Mouse (Mus musculus) forebrain, embryonic 15.5 days (tissue): ENCODE measurements at regions not wholly inside any gene's neighbourhood (a gene's known extent, or its start where the extent isn't known, plus 50 kb on each side); places are given as distances from the start of the nearest gene placed in this dataset.
A peak's percentile ranks its signal among the peaks of the same experiment; 100 is the strongest.
"Not testable (repeated sequence)": the region's sequence is repeated elsewhere in the genome, so short reads cannot be mapped to it uniquely, and the experiment has no call there.

Experiments used
- ATAC-seq: fragments of 200-750 bp; cut with Nextera tagmentation; replicated peaks from 2 replicates; pipeline ENCODE4 v1.8.0; 2017; ENCODE audit warnings: mild to moderate bottlenecking, moderate TSS enrichment, moderate library complexity
- H3K27ac ChIP-seq: fragments of 300-500 bp; sonication (generic); replicated peaks from 2 replicates; pipeline ENCODE4 v1.5.1; 2015; ENCODE audit warnings: mild to moderate bottlenecking, inconsistent platforms
- H3K27me3 ChIP-seq: fragments of 300-500 bp; sonication (generic); 2 replicates; pipeline ENCODE4 v1.6.1; 2015; ENCODE audit warnings: inconsistent platforms
- H3K36me3 ChIP-seq: fragments of 300-500 bp; sonication (generic); 2 replicates; pipeline ENCODE4 v1.6.1; 2015; ENCODE audit warnings: mild to moderate bottlenecking, inconsistent platforms
- H3K4me1 ChIP-seq: fragments of 300-500 bp; sonication (generic); 2 replicates; pipeline ENCODE4 v1.6.1; 2015; ENCODE audit warnings: inconsistent platforms
- H3K4me2 ChIP-seq: fragments of 300-500 bp; sonication (generic); replicated peaks from 2 replicates; pipeline ENCODE4 v1.6.1; 2015; ENCODE audit warnings: mild to moderate bottlenecking, inconsistent platforms
- H3K4me3 ChIP-seq: fragments of 300-500 bp; sonication (generic); 2 replicates; pipeline ENCODE4 v1.5.1; 2015; ENCODE audit warnings: mild to moderate bottlenecking, inconsistent platforms
- H3K9ac ChIP-seq: fragments of 300-500 bp; sonication (generic); replicated peaks from 2 replicates; pipeline ENCODE4 v1.6.1; 2015; ENCODE audit warnings: mild to moderate bottlenecking, inconsistent platforms
- H3K9me3 ChIP-seq: fragments of 300-500 bp; sonication (generic); 2 replicates; pipeline ENCODE4 v1.6.1; 2016; ENCODE audit warnings: inconsistent platforms
- WGBS: fragments of 180-500 bp; shearing (Covaris S2); methylation state at CpG from one replicate; pipeline ENCODE4 v1.1.7; 2015; ENCODE audit warnings: mixed read lengths; 5-methylcytosine and 5-hydroxymethylcytosine counted together

DNA sequence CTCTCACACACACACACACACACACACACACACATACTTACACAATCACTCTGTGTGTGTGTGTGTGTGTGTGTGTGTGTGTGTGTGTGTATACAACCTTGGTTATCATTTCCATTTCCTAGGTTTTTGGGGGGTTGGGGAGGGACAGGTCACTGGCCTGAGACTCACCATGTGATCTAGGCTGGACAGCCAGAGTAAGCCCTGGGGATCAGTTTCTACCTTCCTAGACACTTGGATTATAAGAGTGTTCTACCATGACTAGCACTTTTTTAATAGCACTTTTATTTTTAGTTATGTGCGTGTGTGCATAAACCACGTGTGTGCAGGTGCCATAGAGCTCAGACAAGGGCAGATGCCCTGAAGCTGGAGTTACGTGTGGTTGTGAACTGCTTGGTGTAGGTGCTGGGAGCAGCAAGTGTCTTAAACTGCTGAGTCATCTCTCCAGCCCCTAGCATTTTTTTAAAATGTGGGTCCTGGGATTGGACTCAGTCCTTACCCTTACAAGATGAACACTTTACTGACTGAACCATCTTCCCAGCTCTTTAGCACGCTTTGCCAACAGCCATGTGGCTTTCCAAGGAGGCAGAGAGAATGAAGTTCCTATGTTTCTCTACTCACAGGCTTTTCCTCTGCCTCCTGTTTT lies 105.1 kb upstream of the Syt13 start:
- Histone ChIP-seq H3K36me3 (no peaks in the 10 kb centered on the region), H3K9me3 (no peaks in the 10 kb centered on the region), H3K4me1 (peaks cover 47% of the 10 kb centered on the region), H3K4me2 (no peak overlapping the region), H3K27me3 (no peaks in the 10 kb centered on the region), H3K27ac (peak overlapping the region; percentile 34; the same call in 1 of the 2 replicates), H3K4me3 (no peak overlapping the region), H3K9ac (no peak overlapping the region)
- WGBS = 75% methylated on average over 4 of the region's 4 CpGs
- ATAC-seq = no peak

DNA sequence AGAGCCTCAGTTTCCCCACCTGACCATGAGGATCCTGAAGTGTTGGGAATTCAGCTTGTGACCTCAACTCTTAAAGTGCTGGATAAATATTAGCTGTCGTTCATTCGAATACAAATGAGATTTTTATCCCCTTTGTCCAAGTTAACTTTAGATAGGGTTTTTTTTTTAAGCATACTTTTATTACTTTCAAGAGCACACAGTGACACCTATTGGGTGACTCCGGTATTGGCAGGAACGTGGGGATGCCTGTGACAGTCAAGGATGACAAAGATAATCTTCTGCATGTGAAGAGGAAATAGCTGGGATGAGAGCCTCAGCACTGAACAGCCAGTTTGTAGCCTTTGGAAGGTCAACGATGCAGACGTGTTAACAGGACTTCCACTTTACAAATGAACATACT lies 103.9 kb upstream of the Syt13 start:
- 13% methylated on average over 6 of the region's 6 CpGs for WGBS
- peaks cover 38% of the 10 kb centered on the region for H3K4me1 ChIP-seq
- H3K4me2 ChIP-seq, ATAC-seq, H3K27me3 ChIP-seq, H3K4me3 ChIP-seq, H3K9me3 ChIP-seq, H3K9ac ChIP-seq, H3K36me3 ChIP-seq, H3K27ac ChIP-seq: not testable (repeated sequence)

DNA sequence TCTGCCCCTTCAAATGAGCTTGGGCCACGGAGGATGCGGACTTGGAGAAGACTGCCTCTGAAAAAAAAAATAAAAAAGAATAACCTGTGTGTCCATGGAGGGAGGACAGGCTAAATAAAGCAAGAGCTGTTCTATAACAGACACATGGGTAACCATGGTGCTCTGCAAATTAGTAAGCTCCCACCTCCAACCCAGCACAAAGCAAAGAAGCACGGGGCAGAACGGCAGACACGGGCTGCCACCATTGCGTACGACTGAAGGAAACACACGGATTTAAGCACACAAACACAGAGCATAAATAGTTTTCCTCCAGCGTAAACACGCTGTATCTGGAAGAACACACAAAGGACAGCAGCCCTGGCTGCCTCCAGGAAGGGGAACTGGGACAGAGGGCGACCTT lies 101.9 kb upstream of the Syt13 start:
- H3K9ac ChIP-seq = no peak overlapping the region
- no peak overlapping the region for H3K4me3 ChIP-seq
- no peak overlapping the region for H3K27ac ChIP-seq
- 64% methylated on average over 11 of the region's 11 CpGs for WGBS
- no peaks in the 10 kb centered on the region for H3K9me3 ChIP-seq
- no peaks in the 10 kb centered on the region for H3K27me3 ChIP-seq
- H3K4me1 ChIP-seq = peaks cover 21% of the 10 kb centered on the region
- ATAC-seq = no peak
- H3K36me3 ChIP-seq = no peaks in the 10 kb centered on the region
- H3K4me2 ChIP-seq = no peak overlapping the region

DNA sequence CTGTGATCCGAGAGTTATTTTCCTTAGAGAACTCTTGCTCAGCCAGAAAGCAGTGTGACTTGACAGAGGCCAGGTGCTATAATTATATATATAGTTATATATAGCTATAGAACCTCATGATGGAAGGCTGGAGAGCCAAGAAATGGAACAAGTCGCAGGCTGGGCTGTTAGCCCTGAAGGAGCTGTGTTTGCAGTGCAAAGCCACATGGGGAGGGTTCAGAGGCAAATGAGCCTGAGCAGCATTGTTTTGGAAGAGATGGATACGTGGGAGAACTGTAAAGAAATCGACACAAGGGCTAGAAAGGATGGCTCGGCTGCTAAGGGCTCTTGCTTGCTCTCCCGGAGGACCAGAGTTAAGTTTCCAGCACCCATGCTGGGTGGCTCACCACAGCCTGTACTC lies 95.3 kb upstream of the Syt13 start:
- Histone ChIP-seq H3K4me2 (no peak overlapping the region), H3K9ac (no peak overlapping the region), H3K27ac (no peak overlapping the region), H3K4me1 (no peaks in the 10 kb centered on the region), H3K4me3 (no peak overlapping the region), H3K36me3 (no peaks in the 10 kb centered on the region), H3K27me3 (no peaks in the 10 kb centered on the region), H3K9me3 (no peaks in the 10 kb centered on the region)
- 76% methylated on average over 6 of the region's 6 CpGs for WGBS
- no peak for ATAC-seq

DNA sequence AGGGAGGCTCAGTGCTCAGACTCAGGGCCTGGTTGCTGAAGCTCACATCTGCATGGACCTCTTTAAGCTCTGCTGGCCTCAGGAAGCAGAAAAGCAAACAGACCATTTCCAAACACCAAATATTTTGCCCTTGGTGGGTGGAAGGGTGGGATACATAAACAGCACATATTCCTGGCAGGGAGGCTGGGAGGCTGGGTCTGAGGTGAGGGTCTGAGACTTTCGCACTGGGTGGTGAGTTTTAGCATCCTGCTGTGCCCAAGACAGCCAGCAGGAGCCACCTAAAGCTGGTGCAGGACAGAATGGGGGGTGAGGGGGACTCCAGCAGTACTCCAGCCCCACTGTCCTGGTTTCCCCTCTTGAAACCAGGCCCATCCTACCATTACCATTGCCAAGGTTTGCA lies 90.6 kb upstream of the Syt13 start:
- H3K4me2 ChIP-seq = no peak overlapping the region
- no peaks in the 10 kb centered on the region for H3K9me3 ChIP-seq
- ATAC-seq = no peak
- 81% methylated on average over 1 of the region's 1 CpGs for WGBS
- no peaks in the 10 kb centered on the region for H3K27me3 ChIP-seq
- H3K36me3 ChIP-seq = no peaks in the 10 kb centered on the region
- no peaks in the 10 kb centered on the region for H3K4me1 ChIP-seq
- no peak overlapping the region for H3K27ac ChIP-seq
- no peak overlapping the region for H3K4me3 ChIP-seq
- no peak overlapping the region for H3K9ac ChIP-seq

DNA sequence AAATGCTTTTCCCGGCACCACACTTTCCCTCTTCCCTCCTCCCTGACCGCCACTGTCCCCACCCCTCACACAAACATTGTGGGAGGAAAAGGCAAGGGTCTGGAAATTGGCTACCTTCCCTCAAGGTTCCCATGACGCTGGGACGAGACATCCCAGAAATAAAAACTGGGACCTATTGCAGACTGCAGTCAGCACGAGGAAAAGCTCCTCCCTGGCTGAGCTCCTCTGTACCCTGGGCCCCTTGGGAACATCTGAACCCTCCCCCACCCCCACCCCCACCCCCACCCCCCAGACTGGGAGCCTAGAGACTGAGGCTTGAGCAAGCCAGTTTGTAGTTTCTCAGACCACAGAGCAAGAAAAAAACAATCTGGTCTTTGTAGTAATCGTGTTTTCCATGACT lies 89.5 kb upstream of the Syt13 start:
- ATAC-seq = no peak
- Histone ChIP-seq H3K4me2 (no peak overlapping the region), H3K4me1 (no peaks in the 10 kb centered on the region), H3K9me3 (no peaks in the 10 kb centered on the region), H3K27me3 (no peaks in the 10 kb centered on the region), H3K36me3 (no peaks in the 10 kb centered on the region), H3K9ac (no peak overlapping the region), H3K4me3 (no peak overlapping the region), H3K27ac (no peak overlapping the region)
- WGBS = 17% methylated on average over 6 of the region's 6 CpGs

DNA sequence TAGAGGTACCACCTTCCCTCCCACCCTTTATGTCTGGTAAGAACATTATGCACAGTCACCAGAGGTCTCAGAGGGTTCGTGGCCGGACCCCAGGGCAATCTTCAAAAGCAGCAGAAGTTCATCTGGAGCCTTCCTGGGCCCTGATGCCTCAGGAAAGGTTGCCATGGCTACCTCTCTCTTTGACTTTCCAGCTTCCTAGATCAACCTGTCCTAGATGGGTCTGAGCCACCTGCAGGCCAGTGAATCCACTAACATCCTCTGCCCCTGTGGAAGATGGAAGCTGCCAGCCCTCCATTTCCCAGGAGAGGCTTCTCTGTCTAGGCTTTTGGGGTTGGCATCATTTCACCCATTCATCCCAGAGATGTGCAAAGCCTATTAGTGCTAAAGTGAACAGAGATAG lies 84.8 kb upstream of the Syt13 start:
- WGBS = 78% methylated on average over 2 of the region's 2 CpGs
- H3K36me3 ChIP-seq = no peaks in the 10 kb centered on the region
- H3K4me3 ChIP-seq = no peak overlapping the region
- H3K27ac ChIP-seq = no peak overlapping the region
- no peak overlapping the region for H3K9ac ChIP-seq
- no peaks in the 10 kb centered on the region for H3K27me3 ChIP-seq
- H3K9me3 ChIP-seq = no peaks in the 10 kb centered on the region
- no peak for ATAC-seq
- H3K4me2 ChIP-seq = no peak overlapping the region
- H3K4me1 ChIP-seq = no peaks in the 10 kb centered on the region

DNA sequence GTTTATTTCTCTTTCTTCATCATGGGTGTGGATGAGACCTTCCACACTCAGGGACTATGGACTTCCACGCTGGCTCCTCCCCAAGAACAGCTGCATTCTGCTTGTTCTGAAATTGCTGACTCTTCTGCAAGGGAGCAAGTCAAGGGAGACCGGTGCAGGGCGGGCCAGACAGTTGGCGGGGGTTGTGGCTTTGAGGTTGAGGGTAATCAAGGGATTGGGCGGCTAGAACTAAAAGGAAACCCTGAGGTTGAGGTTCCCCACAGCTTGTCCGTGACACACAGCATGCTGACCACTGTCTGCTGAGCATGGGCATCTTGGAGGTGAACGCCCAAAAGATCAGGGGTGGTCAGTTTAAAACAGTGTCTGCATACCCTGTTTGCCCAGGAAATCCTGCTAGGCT lies 83.1 kb upstream of the Syt13 start:
- no peak overlapping the region for H3K4me3 ChIP-seq
- H3K4me1 ChIP-seq = no peaks in the 10 kb centered on the region
- H3K27ac ChIP-seq = no peak overlapping the region
- no peaks in the 10 kb centered on the region for H3K27me3 ChIP-seq
- no peak overlapping the region for H3K4me2 ChIP-seq
- no peak overlapping the region for H3K9ac ChIP-seq
- no peaks in the 10 kb centered on the region for H3K9me3 ChIP-seq
- WGBS = 73% methylated on average over 7 of the region's 7 CpGs
- no peaks in the 10 kb centered on the region for H3K36me3 ChIP-seq
- no peak for ATAC-seq

DNA sequence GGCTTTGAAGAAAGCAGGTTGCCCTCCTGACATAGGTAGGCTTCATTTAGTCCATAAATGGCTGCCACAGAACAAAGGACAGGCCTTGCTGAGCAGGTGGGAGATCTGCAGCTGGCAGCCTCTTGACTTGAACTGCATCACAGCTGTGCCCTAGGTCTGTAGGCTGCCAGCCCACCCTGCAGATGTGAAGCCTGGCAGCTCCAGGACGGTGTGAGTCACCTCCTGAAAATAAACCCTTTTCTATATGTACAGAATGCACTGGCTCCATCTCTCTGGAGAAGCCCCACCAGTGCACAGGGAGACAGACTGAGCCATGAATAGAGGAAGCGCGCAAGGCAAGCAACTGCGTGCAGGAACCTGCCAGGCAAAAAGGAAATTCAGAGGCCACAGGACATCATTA lies 78.7 kb upstream of the Syt13 start:
- no peaks in the 10 kb centered on the region for H3K36me3 ChIP-seq
- no peaks in the 10 kb centered on the region for H3K4me1 ChIP-seq
- H3K4me2 ChIP-seq = no peak overlapping the region
- H3K4me3 ChIP-seq = no peak overlapping the region
- H3K9me3 ChIP-seq = no peaks in the 10 kb centered on the region
- H3K9ac ChIP-seq = no peak overlapping the region
- no peak for ATAC-seq
- H3K27me3 ChIP-seq = no peaks in the 10 kb centered on the region
- 81% methylated on average over 4 of the region's 4 CpGs for WGBS
- no peak overlapping the region for H3K27ac ChIP-seq

DNA sequence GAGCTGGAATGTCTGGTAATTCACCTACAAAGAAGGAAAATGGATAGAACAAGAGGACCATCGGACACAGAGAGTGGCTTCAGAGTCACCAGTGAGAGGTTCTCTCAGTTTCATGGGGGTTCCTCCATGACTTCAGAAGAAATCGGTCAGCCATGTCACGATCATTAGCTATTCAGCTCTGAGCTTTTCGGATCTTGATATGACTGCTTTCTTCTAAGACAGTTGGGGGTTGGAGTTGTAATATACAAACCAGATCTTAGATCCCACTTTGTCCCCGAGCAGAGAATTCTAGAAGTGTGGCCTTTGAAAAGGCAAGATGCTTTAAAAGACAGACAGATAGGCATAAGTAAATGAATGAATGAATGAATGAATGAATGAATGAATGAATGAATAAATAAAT lies 76.9 kb upstream of the Syt13 start:
- H3K4me1 ChIP-seq = no peaks in the 10 kb centered on the region
- no peak overlapping the region for H3K4me3 ChIP-seq
- no peak overlapping the region for H3K9ac ChIP-seq
- no peaks in the 10 kb centered on the region for H3K9me3 ChIP-seq
- WGBS = 88% methylated on average over 5 of the region's 5 CpGs
- no peaks in the 10 kb centered on the region for H3K36me3 ChIP-seq
- no peaks in the 10 kb centered on the region for H3K27me3 ChIP-seq
- no peak overlapping the region for H3K4me2 ChIP-seq
- no peak for ATAC-seq
- H3K27ac ChIP-seq = no peak overlapping the region

DNA sequence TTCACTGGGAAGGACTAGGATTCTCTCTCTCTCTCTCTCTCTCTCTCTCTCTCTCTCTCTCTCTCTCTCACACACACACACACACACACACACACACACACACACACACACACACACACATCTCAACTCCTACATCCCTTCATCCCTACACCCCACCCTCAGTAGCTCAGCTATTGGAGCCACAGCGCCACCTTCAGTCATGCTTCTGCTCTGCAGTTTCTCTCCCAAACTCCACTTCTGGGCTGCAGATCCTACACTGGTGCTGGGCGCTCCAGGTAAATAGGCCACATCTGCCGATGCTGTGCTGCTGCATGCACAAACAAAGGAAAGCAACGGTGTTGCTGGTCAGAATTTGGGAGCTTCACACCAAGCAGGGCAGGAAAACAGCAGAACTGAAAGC lies 74.9 kb upstream of the Syt13 start:
- Histone ChIP-seq H3K36me3 (no peaks in the 10 kb centered on the region), H3K9ac (no peak overlapping the region), H3K4me3 (no peak overlapping the region), H3K4me2 (no peak overlapping the region), H3K9me3 (no peaks in the 10 kb centered on the region), H3K27me3 (no peaks in the 10 kb centered on the region), H3K27ac (no peak overlapping the region), H3K4me1 (peaks cover 5% of the 10 kb centered on the region)
- no peak; the same call in 1 of the 2 replicates for ATAC-seq
- 18% methylated on average over 4 of the region's 4 CpGs for WGBS

DNA sequence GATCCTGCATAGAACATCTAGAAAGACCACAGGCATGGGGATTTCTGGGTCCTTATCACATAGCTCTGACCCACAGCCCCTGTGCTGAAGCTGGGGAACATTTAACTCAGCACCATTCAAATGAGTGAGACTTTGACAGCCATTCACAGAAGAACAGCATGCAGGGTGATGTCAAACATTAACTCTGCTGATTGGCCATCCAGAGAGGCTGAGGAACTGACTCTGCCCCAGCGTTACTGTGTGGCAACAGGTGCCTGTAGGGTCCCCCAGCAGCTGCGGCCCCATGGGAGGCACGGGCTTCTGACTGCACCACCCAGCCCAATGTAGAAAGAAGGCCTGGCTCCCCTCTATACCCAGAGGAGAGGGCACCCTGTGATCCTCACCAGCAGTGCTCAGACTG lies 73.3 kb upstream of the Syt13 start:
- Histone ChIP-seq H3K27ac (no peak overlapping the region), H3K9ac (no peak overlapping the region), H3K9me3 (no peaks in the 10 kb centered on the region), H3K27me3 (no peaks in the 10 kb centered on the region), H3K4me2 (no peak overlapping the region), H3K36me3 (no peaks in the 10 kb centered on the region), H3K4me3 (no peak overlapping the region), H3K4me1 (peaks cover 12% of the 10 kb centered on the region)
- WGBS = 43% methylated on average over 3 of the region's 3 CpGs
- ATAC-seq = no peak

DNA sequence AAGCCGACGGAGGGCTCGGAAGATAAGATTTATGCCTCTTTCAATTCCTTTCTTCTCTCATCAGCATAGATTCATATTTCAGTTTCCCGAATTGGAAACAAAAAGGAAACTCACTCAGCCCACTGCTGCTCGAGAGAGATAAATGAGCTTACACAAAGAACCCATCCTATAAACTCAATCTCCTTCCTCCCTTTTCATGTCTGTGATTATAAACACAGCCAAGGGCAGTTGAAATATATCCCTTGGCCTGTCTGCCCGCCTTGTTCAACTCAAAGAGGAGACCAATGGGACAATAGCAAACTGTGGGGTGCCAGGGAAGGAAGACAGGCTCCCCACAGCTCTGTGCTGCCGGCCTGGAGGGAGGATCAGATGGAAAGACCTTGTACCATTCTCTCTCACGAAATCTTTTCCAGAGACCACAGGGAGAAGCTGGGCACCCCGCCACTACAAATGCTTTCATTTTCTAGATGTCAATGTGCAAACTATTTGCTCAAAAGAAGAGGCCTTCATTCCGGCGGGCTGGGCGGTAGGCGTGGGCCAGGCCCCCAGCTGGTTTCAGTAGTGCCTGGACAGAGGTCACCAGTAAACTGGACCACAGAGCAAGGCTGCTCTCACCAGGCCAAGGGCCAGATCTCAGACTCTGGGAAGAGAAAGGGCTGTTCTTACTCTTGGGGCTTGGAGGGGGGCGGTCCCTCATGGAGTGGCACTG lies 69.7 kb upstream of the Syt13 start:
- no peak overlapping the region for H3K4me3 ChIP-seq
- no peak overlapping the region for H3K4me2 ChIP-seq
- H3K9me3 ChIP-seq = no peaks in the 10 kb centered on the region

More for the DNA sequence above, 69.7 kb upstream of the Syt13 start:
- Histone ChIP-seq H3K27ac (peak overlapping the region; percentile 53), H3K27me3 (no peaks in the 10 kb centered on the region), H3K36me3 (no peaks in the 10 kb centered on the region), H3K4me1 (peaks cover 12% of the 10 kb centered on the region), H3K9ac (no peak overlapping the region)
- WGBS = 17% methylated on average over 14 of the region's 14 CpGs
- ATAC-seq = no peak
